Mouse (Mus musculus): Measurements from ENCODE around the gene Sh3bgr.

Sh3bgr gene

DNA sequence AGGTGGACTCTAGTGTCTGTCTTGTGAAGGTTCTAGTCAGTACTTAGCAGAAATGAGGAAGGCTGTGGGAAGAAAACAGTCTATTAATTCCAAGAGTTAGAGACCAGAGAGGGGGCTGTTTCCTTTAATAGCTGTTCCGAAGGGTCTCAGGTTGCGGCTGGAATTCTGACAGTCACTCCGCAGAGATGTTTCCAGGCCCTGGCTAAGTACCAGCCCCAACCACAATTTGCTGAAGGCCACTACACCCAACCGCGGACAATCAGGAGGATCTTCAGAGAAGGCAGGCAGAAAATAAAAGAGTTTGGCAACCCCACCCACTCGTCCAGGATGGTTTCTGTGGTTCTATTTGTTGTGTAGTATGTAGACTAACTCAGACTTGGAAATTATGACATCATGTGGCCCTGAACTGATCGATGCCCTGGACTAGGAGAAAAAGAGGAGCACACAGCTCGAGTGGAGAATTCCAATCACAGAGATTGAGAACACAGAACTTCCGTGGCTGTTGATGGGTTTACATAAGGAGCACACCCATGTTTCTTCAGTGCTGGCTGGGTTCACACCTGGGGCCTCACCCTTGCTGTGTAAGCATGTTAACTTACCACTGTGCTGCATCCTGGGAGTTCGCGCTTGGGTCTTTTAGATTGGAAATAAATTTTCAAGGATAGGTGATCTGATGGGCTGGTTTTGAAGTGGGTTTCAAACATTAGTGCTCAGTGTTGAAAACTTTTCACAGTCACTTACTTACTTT is 1.4 kb downstream of the Sh3bgr start:
- no peak for ATAC-seq (ENCODE audit: insufficient number of reproducible peaks, low FRiP score, low TSS enrichment)

DNA sequence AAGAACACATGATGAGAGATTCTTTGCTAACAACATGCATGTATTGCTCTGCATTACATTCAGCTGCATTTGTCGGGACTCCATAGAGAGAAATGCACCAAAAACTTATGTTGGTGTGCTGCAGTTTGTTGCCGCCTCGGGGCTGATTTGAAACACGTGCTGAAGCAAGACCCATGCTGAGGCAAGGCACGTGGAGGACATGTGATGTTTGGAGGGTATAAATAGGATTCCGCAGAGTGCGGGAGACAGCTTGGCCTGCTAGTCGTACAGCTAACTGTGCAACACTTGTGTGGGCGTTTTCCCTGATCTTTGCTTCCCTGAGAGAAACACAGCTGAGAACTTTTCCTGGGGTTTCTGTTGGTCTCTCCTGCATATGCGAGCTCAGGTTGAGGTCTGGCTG is 9.5 kb downstream of the Sh3bgr start:
- no peak for ATAC-seq (ENCODE audit: insufficient number of reproducible peaks, low FRiP score, low TSS enrichment)

DNA sequence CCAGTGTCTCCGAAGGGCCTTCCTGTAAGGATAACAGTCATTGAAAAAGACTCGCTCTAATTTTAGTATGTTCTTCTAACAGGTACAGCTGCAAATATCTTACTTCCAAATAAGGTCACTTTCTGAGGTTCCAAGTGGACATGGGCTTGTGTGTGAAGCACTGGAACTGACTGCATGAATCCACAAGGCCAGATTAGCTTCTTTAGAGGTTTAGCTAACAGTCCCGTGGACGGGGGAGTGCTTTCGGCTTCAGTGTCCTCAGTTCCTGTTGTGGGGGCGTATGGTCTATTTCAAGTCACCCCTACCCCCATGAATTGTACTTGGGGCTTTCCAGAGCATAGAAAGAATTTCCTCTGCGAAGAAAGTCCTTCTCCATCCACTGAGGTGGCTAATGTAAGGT is 10.6 kb downstream of the Sh3bgr start:
- no peak for ATAC-seq (ENCODE audit: insufficient number of reproducible peaks, low FRiP score, low TSS enrichment)

DNA sequence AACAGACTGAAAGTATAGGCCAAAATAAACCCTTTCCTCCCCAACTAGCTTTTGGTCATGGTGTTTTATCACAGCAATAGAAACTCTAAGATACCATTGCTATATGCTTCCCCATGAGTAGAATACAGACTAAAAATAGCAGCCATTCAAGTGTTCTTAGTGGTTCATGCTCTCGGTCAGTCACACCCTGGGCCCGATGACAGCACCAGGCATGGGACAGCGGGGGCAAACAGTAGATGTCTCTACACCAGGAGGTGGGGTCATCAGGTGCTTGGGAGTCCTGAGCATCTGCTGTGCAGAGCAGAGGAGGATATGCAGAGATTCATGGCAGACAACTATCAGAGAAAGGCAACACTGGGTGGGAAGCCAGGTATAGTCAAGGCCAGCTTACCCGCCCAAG is 12.8 kb downstream of the Sh3bgr start:
- no peak for ATAC-seq (ENCODE audit: insufficient number of reproducible peaks, low FRiP score, low TSS enrichment)

DNA sequence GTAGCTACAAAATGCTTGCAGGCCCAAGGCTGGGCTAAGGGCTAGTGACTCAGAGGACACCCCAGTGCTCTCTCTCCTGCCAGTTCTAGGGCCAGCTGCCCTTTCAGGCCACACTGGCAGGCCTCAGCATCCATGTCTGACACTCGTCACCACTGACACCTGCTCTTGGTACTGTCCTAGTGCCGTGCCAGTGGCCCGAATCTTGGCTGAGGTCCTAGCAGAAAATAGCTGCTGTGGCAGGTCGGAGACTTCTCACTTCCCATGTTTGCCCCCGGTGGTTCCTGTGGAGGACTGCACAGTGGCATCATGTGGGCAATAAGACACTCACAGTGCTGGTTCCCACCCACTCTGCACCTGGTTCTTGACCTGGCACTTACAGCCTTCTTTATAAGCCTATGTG is 21.2 kb downstream of the Sh3bgr start:
- peak; percentile 75 for ATAC-seq (ENCODE audit: insufficient number of reproducible peaks, low FRiP score, low TSS enrichment)

DNA sequence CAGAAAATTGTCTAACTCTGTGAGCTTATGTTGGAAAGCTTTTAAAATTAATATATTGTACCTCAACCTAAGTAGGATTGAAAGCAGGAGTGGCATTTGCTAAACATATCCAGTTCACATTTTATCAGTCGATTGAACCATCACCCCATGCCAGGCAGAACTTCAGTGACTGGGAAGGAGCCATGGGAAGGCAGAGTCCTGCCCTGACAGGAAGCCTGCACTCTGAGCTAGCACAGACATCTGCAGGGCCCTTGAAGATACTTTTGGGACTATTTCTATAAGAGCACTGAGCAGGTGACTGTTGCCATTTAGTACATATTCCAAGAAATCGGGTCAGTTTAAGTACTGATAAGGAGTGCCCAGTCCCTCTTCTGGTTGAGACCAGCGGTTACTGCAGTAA is 21.7 kb downstream of the Sh3bgr start:
- ATAC-seq (ENCODE audit: insufficient number of reproducible peaks, low FRiP score, low TSS enrichment) = no peak

DNA sequence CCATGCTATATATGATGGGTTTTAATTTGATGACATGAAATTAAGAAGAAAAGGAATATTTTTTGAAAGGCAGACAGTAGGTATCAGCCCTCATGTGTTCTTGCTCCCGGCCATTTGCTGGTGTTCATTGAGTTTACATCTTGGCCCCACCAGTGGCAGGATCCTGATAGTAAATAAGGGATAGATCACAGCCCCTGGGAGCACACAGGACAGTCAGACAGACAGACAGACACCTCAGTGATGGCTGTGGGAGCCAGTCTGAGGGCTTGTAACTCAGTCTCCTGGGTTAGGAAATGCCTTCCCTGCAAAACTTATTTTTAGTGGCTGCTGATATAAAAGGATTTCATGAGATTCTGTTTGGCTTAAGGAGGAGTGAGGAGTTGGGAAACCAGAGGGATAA is 22.2 kb downstream of the Sh3bgr start:
- ATAC-seq (ENCODE audit: insufficient number of reproducible peaks, low FRiP score, low TSS enrichment) = no peak

DNA sequence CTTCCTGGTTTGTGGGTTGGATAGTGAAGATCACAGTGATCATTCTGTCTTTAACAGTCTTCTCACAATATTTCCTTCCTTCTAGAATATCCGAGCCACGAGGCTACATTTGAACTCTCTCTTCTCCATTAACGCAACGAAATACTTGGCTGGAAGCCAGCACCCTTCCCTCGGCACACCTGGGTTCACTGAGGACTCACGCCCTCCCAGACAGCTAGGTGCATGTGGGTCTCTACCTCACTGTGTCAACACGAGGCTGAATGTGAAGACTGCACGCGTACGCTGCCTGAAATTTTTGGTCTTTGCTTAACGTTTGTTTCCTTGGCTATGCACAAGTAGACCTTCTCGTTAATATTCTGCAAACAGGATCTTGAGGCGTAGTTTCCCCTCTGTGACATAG is 28.2 kb downstream of the Sh3bgr start:
- no peak for ATAC-seq (ENCODE audit: insufficient number of reproducible peaks, low FRiP score, low TSS enrichment)

DNA sequence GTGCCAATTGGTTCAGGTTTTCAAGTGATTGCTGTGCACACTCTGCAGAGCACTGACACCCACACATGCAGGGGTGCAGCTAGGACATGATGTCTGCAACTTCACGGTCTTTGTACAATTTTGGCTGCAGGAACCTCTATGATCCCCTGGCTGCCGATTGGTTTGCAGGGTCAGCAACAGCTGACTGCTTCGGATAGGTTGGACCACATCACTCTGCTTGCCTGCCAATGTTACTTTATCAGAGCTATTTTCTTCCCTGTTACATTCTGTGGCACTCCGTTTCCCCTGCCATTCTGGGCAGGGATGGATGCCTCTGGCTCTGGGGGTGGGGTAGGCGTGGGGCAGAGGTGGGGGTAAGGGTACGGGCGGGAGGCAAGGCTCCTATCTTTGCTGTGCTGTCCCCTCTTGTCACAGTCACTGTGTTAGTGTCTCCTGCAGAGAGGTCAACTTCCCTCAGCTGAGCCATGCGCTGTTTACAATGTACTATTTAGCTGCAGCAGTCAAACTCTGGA is 28.9 kb downstream of the Sh3bgr start:
- no peak for ATAC-seq (ENCODE audit: insufficient number of reproducible peaks, low FRiP score, low TSS enrichment)

DNA sequence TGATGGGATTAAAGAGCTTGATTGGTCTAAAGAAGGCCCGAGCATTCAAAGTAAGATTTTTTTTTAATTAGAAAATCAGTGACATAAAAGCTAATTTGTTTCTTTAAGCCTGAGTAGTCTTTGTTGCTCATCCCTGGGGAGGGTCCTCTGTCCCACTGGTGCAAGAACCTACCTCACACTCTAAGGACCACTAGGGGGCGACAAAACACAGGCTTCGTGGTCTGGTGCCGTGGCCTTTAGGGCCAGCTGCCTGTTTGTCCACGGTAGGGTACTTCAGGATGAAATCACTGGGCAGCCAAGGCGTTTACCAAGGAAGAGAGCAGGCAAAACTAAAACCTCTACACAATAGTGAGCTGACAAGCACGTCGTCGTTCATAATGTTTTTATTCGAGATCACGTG is 30.2 kb downstream of the Sh3bgr start:
- peak; percentile 85 for ATAC-seq (ENCODE audit: insufficient number of reproducible peaks, low FRiP score, low TSS enrichment)

DNA sequence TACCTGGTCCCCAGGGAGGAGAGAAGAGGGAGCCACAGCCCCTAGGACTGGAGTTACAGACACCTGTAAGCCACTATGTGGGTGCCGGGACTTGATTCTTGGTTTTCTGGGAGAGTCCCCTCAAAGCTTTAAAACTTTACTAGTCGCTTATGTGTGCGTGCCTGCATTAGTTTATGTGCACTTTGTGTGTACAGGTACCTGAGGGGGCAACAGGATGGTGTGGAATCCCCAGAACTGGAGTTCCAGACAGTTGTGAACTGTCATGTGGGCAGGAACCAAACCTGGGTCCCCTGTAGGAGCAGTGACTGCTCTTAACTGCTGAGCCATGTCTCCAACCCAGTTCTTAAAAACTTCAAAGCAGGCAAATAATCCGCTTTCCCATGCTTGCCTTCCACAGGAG is 31.0 kb downstream of the Sh3bgr start:
- no peak for ATAC-seq (ENCODE audit: insufficient number of reproducible peaks, low FRiP score, low TSS enrichment)

DNA sequence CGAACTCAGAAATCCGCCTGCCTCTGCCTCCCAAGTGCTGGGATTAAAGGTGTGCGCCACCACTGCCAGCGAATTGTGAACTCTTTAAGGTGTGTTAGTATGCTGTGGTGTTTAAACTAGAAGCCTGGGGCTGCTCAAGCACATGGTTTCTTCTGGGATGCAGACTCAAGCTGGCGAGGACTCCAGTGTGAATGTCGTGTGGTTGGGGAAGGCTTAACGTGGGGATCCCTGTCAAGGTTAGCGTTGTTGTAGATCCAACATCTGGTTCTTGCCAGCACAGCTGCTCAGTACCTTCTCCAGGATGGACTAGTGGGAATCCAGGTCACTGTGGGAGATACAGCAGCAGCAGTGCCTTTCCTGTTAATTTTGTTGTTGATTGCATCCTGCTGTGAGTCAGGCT is 31.7 kb downstream of the Sh3bgr start:
- ATAC-seq (ENCODE audit: insufficient number of reproducible peaks, low FRiP score, low TSS enrichment) = no peak

DNA sequence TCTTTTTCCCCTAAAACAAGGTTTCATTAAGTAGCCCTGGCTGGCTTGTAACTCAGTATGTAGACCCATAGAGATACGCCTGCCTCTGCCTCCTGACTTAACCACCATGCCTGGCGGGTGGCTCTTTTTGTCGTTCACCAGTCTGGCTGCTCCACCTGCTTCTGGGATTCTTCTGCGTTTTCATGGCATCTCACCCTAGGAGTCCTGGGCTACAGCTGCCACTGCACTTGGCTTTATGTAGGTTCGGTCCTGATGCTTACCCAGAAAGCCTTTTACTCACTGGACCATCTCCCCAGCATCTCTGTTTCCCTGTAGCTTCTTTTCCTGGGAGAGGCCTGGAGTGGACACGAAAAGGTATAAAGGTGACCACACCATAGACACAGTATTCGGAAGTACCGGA is 33.7 kb downstream of the Sh3bgr start:
- no peak for ATAC-seq (ENCODE audit: insufficient number of reproducible peaks, low FRiP score, low TSS enrichment)

DNA sequence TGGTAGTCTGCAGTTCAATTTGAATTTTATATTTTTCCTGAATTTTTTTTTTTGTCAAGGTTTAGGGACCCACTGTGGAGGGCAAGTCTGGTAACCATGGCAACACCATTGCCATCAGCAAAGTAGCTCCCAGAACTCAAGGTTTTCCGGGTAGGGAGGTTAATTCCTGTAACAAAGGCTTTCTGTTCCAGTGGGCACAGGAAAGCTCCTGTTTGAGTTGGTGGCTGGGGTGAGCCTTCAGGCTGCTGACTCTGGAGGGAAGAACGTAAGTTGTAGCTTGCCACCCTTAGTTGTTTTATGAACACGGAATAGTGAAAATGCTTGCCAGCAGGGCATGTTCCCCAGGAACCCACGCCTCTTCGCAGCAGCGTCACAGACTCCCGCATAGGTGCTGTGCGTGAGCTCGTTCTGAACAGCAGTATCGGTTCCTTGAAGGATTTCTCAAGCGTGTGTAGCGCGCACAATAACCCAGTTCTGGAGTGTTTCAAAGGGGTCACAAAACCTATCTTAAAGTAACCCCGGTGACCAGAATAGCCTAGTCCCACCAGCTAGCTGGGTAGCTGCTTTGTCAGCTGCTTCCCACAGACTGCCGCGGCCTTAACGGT is 35.2 kb downstream of the Sh3bgr start, which contains the start of gene B3galt5:
TSS of gene B3galt5 (plus strand) at position 436 of the 605 bp plus-strand sequence.
- no peak for ATAC-seq (ENCODE audit: insufficient number of reproducible peaks, low FRiP score, low TSS enrichment)

DNA sequence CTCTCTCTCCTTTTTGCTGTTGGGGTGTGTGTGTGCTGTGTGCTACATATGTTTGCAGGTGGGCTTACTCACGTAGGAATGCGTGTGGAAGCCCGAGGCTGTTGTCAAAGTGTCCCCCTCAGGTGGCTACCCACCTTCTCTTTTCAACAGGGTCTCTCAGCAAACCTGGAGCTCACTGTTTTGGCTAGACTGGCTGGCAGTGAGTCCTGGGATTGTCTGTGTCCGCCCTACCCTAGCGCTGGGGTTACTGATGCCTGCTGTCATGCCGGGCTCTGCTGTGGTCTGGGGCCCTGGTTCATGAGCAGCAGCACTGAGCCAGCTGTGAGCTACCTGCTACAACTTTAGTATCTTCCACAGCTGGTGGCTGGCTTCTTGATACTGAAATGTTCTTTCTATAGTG is 44.2 kb downstream of the Sh3bgr start:
- ATAC-seq (ENCODE audit: insufficient number of reproducible peaks, low FRiP score, low TSS enrichment) = no peak

DNA sequence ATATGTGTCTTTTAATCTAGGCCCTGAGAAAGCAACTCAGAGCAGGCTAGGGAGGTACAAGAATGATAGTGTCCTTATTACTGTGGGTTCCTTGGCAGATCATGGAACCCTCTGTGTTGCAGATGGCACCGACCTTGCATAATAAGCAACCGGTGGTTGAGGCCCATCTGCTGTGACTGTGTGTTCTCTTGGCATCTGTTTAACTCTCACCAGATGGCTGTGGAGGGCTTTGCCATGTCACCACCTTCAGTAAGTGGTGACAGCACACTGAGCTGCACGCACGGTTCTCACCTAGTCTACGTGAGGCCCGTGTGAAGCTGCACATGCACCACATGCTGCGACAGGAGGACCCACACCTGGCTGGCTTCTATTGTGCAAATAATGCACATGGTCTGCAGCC is 49.4 kb downstream of the Sh3bgr start:
- ATAC-seq (ENCODE audit: insufficient number of reproducible peaks, low FRiP score, low TSS enrichment) = peak; percentile 95

DNA sequence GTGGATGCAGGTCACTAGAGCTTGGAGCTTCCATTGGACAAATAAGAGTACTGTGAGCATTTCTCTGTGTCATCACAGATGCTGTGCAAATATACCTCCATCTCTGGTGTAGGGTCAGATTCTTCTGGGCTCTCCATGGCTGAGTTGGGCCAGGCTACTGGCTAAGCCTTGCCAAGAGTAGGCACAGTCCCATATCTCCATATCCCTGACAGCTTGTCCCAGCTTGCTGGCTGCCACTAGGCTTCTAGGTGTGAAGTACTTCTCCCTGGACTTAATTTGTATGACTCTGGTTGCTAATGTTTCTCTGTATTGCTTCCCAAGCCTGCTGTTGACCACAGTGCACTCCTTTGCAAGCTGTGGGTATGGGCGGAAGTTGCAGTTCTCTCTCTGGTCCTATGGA is 51.9 kb downstream of the Sh3bgr start:
- ATAC-seq (ENCODE audit: insufficient number of reproducible peaks, low FRiP score, low TSS enrichment) = 0 out of 2 replicates have a peak, but pooled peaks have one; percentile 38

DNA sequence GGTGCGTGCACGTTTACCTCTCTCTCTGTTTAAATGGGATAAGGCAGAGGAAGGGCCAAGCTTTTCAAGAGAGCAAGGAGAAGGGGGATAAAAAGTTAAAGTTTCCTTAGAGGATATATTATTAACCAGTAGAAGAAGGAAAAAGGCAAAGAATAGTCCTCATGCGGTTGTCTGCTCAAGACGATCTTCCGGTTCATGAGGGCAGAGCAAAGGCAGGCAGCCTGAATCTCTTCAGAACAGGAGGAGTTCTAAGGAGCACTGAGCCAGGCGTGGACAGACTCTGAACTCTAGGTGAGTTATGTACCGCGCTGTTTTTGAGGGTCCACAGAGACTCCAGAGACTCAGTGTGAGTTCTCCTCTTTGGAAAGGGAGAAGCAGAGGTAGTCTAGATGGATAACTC is 58.2 kb downstream of the Sh3bgr start:
- ATAC-seq (ENCODE audit: insufficient number of reproducible peaks, low FRiP score, low TSS enrichment) = no peak

DNA sequence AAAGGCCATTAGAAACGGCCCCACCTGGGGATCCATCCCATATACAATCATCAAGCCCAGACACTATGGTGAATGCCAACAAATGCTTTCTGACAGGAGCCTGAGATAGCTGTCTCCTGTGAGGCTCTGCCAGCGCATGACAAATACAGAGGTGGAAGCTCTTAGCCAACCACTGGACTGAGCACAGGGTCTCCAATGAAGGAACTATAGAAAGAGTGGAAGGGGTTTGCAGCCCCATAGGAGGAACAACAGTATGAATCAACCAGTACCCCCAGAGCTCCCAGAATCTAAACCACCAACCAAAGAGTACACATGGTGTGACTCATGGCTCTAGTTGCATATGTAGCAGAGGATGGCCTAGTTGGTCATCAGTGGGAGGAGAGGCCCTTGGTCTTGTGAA is 71.5 kb downstream of the Sh3bgr start:
- ATAC-seq (ENCODE audit: insufficient number of reproducible peaks, low FRiP score, low TSS enrichment) = no peak

DNA sequence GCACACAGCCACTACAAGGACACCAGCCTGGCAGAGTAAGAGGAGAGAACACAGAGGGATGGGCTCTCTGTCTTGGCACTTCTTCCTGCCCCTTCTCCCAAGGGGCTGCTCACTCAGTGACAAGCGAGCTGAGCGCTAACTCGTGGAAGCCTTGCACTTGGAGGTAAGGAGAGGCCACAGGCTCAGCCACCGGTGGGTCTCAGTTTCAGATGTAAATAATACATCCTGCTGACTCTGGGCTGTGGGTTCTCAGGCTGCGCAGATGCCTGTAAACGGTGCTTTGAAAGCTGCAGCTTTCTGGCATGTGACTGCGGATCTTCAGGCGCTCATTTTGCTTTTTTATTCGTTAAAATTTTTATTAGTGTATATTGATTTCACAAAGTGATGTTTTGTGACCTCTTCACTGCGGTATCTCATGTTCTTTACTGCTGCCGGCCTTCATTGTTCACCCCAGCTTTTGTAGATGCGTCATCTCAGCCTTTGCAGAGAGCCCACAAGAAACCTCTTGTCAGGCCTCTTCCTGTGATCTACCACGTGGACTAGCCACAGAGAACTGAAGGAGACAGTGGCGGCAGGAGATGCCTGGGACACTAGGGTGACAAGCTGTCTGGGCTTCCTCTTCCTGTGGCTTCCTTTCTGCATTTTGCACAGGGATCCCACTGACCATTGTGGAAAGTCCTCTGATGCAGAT is 72.8 kb downstream of the Sh3bgr start:
- ATAC-seq (ENCODE audit: insufficient number of reproducible peaks, low FRiP score, low TSS enrichment) = no peak

DNA sequence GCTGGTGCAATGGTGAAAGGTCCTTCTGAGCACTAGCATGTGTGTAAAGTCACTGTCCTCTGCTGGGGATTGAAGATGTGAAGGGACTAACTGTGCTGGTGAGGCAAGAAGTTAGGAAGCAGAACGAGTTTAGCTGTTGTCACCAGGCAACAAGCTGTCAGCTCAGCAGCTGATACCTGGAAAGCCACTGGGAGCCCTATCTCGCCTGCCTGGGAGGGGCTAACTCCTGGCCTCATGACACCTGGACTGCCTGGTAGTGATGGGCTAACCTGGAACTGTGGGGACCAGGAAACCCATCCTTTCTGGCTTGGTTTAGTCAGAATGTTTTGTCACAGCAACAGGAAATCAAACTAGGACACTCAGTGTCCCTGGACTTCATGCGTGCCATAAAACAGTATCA is 76.3 kb downstream of the Sh3bgr start:
- ATAC-seq (ENCODE audit: insufficient number of reproducible peaks, low FRiP score, low TSS enrichment) = no peak

Measured in cerebellum, adult (tissue).